Mouse (Mus musculus): ENCODE measurements around the gene Pex26. TPM values are rescaled to one million over a fixed set of nuclear protein-coding genes. Genes with fewer than 3 reads are reported as not detected.
A peak's percentile ranks its signal among the peaks of the same experiment; 100 is the strongest.

The Pex26 gene
- 6.2 and 6.5 TPM in 2 replicates for polyA plus RNA-seq (2015; fragmentation: Nextera tagmentation; extraction: Ambion mirVana)

- H3K4me1 ChIP-seq (replicated peaks; ENCODE audit: control insufficient read depth, insufficient read depth), result no peaks in the 10 kb centered on the region
- DNase-seq (ENCODE audit: low spot score) (peak; percentile 88), ATAC-seq (ENCODE audit: low FRiP score, low TSS enrichment) (peak; percentile 84)
- TF ChIP-seq EP300 (optimal IDR thresholded peaks at IDR 0.05) (no peak), CTCF (IDR thresholded peaks at IDR 0.05; ENCODE audit: low read depth) (no peak)
- peak within 1 kb of the TSS; percentile 72 for H3K9ac ChIP-seq (ENCODE audit: low read length)
- WGBS, result 2% methylated on average over 32 of the region's 32 CpGs
- H3K36me3 ChIP-seq (ENCODE audit: control insufficient read depth, insufficient read depth, low read length), result peaks cover 5% of the 10 kb centered on the region; the same call in 1 of the 2 replicates
- H3K27ac ChIP-seq (replicated peaks), result peak within 1 kb of the TSS; percentile 82
- H3K27me3 ChIP-seq (ENCODE audit: control insufficient read depth, insufficient read depth, low read length), result no peaks in the 10 kb centered on the region
- H3K9me3 ChIP-seq (ENCODE audit: control insufficient read depth, low read length), result no peaks in the 10 kb centered on the region
- H3K4me2 ChIP-seq (replicated peaks; ENCODE audit: low read depth), result peak within 1 kb of the TSS; percentile 99
- H3K4me3 ChIP-seq (ENCODE audit: low read depth, low read length), result peak within 1 kb of the TSS; percentile 72
Measured at GRCm38 (mm10) chr6:121183414-121184173, at the start of gene Pex26. TSS of gene Pex26 (plus strand) at chr6:121183667.

GRCm38 (mm10) chr6:121134249-121134648 lies 49.2 kb upstream of the Pex26 start:
- TF ChIP-seq CTCF (IDR thresholded peaks at IDR 0.05; ENCODE audit: low read depth), result no peak
- no peak for TF ChIP-seq EP300 (optimal IDR thresholded peaks at IDR 0.05)
- 48% methylated on average over 3 of the region's 3 CpGs for WGBS
- H3K4me2 ChIP-seq (replicated peaks; ENCODE audit: low read depth), result no peak overlapping the region
- no peak overlapping the region for H3K9ac ChIP-seq (ENCODE audit: low read length)
- DNase-seq (ENCODE audit: low spot score) (no peak), ATAC-seq (ENCODE audit: low FRiP score, low TSS enrichment) (no peak)
- peaks cover 4% of the 10 kb centered on the region; the same call in 1 of the 2 replicates for H3K27me3 ChIP-seq (ENCODE audit: control insufficient read depth, insufficient read depth, low read length)
- H3K27ac ChIP-seq (replicated peaks), result no peak overlapping the region
- H3K36me3 ChIP-seq (ENCODE audit: control insufficient read depth, insufficient read depth, low read length), result no peaks in the 10 kb centered on the region
- no peak overlapping the region for H3K4me3 ChIP-seq (ENCODE audit: low read depth, low read length)
- H3K4me1 ChIP-seq (replicated peaks; ENCODE audit: control insufficient read depth, insufficient read depth), result no peaks in the 10 kb centered on the region; the same call in 1 of the 2 replicates
- no peaks in the 10 kb centered on the region for H3K9me3 ChIP-seq (ENCODE audit: control insufficient read depth, low read length)

GRCm38 (mm10) chr6:121134884-121135283 lies 48.6 kb upstream of the Pex26 start:
- H3K4me1 ChIP-seq (replicated peaks; ENCODE audit: control insufficient read depth, insufficient read depth), result no peaks in the 10 kb centered on the region; the same call in 1 of the 2 replicates
- peaks cover 4% of the 10 kb centered on the region; the same call in 1 of the 2 replicates for H3K27me3 ChIP-seq (ENCODE audit: control insufficient read depth, insufficient read depth, low read length)
- no peak overlapping the region for H3K9ac ChIP-seq (ENCODE audit: low read length)
- H3K4me3 ChIP-seq (ENCODE audit: low read depth, low read length), result no peak overlapping the region
- no peak overlapping the region for H3K27ac ChIP-seq (replicated peaks)
- no peak overlapping the region for H3K4me2 ChIP-seq (replicated peaks; ENCODE audit: low read depth)
- DNase-seq (ENCODE audit: low spot score) (no peak), ATAC-seq (ENCODE audit: low FRiP score, low TSS enrichment) (no peak)
- no peak for TF ChIP-seq CTCF (IDR thresholded peaks at IDR 0.05; ENCODE audit: low read depth)
- no peak for TF ChIP-seq EP300 (optimal IDR thresholded peaks at IDR 0.05)
- H3K9me3 ChIP-seq (ENCODE audit: control insufficient read depth, low read length), result no peaks in the 10 kb centered on the region
- 57% methylated on average over 5 of the region's 5 CpGs for WGBS
- H3K36me3 ChIP-seq (ENCODE audit: control insufficient read depth, insufficient read depth, low read length), result no peaks in the 10 kb centered on the region

GRCm38 (mm10) chr6:121137222-121137621 lies 46.2 kb upstream of the Pex26 start:
- Histone ChIP-seq H3K9me3 (ENCODE audit: control insufficient read depth, low read length) (no peaks in the 10 kb centered on the region), H3K27ac (replicated peaks) (no peak overlapping the region), H3K36me3 (ENCODE audit: control insufficient read depth, insufficient read depth, low read length) (no peaks in the 10 kb centered on the region), H3K4me1 (replicated peaks; ENCODE audit: control insufficient read depth, insufficient read depth) (no peaks in the 10 kb centered on the region), H3K27me3 (ENCODE audit: control insufficient read depth, insufficient read depth, low read length) (no peaks in the 10 kb centered on the region), H3K4me3 (ENCODE audit: low read depth, low read length) (no peak overlapping the region), H3K9ac (ENCODE audit: low read length) (no peak overlapping the region), H3K4me2 (replicated peaks; ENCODE audit: low read depth) (no peak overlapping the region)
- DNase-seq (ENCODE audit: low spot score) (no peak), ATAC-seq (ENCODE audit: low FRiP score, low TSS enrichment) (no peak)
- WGBS, result 50% methylated on average over 6 of the region's 6 CpGs
- TF ChIP-seq CTCF (IDR thresholded peaks at IDR 0.05; ENCODE audit: low read depth) (no peak), EP300 (optimal IDR thresholded peaks at IDR 0.05) (no peak)

GRCm38 (mm10) chr6:121138338-121139040 lies 45.0 kb upstream of the Pex26 start:
- 55% methylated on average over 12 of the region's 12 CpGs for WGBS

More at GRCm38 (mm10) chr6:121138338-121139040, 45.0 kb upstream of the Pex26 start:
- Histone ChIP-seq H3K4me1 (replicated peaks; ENCODE audit: control insufficient read depth, insufficient read depth) (no peaks in the 10 kb centered on the region; the same call in 1 of the 2 replicates), H3K9me3 (ENCODE audit: control insufficient read depth, low read length) (no peaks in the 10 kb centered on the region), H3K4me2 (replicated peaks; ENCODE audit: low read depth) (no peak overlapping the region), H3K27me3 (ENCODE audit: control insufficient read depth, insufficient read depth, low read length) (no peaks in the 10 kb centered on the region), H3K36me3 (ENCODE audit: control insufficient read depth, insufficient read depth, low read length) (no peaks in the 10 kb centered on the region), H3K4me3 (ENCODE audit: low read depth, low read length) (no peak overlapping the region), H3K27ac (replicated peaks) (no peak overlapping the region), H3K9ac (ENCODE audit: low read length) (no peak overlapping the region)
- ATAC-seq (ENCODE audit: low FRiP score, low TSS enrichment) (peak; percentile 92), DNase-seq (ENCODE audit: low spot score) (peak; percentile 44)
- TF ChIP-seq CTCF (IDR thresholded peaks at IDR 0.05; ENCODE audit: low read depth) (no peak), EP300 (optimal IDR thresholded peaks at IDR 0.05) (no peak)

All from stomach, postnatal 0 days (tissue).